Mouse (Mus musculus): ENCODE data around the gene Rgl1. TPM values are rescaled to one million over a fixed set of nuclear protein-coding genes. Genes with fewer than 3 reads are reported as not detected.

The Rgl1 gene
- total RNA-seq, 1 experiment: 1.3 TPM

- no peak for TF ChIP-seq CHD2 (IDR thresholded peaks at IDR 0.05; ENCODE audit: low read depth, low read length)
- TF ChIP-seq MAFK (IDR thresholded peaks at IDR 0.05; ENCODE audit: insufficient read depth, low read depth, low read length): no peak
- no peak for TF ChIP-seq ZNF384 (IDR thresholded peaks at IDR 0.05; ENCODE audit: low read depth, low read length)
- no peak for TF ChIP-seq ZC3H11A (IDR thresholded peaks at IDR 0.05; ENCODE audit: borderline replicate concordance, low read depth, low read length)
- TF ChIP-seq HCFC1 (IDR thresholded peaks at IDR 0.05; ENCODE audit: borderline replicate concordance, insufficient read depth, low read length): no peak
- no peak overlapping the region for H3K9ac ChIP-seq (ENCODE audit: insufficient read depth, low read depth, low read length, poor library complexity, severe bottlenecking)
- H3K9me3 ChIP-seq (ENCODE audit: control insufficient read depth, insufficient read depth, low read depth, low read length): no peaks in the 10 kb centered on the region
- H3K36me3 ChIP-seq (ENCODE audit: control insufficient read depth, insufficient read depth, low read length, poor library complexity, severe bottlenecking): no peaks in the 10 kb centered on the region
- H3K27ac ChIP-seq (ENCODE audit: insufficient read depth, low read depth, low read length, poor library complexity, severe bottlenecking): no peak overlapping the region
- H3K4me1 ChIP-seq (ENCODE audit: control insufficient read depth in 2 of 2, insufficient read depth in 2 of 2, low read length in 2 of 2, poor library complexity in 1 of 2): no peaks in the 10 kb centered on the region
- DNase-seq (ENCODE audit: low read depth, low spot score): no peak
- H3K4me3 ChIP-seq (ENCODE audit: insufficient read depth in 1 of 2, low read depth in 1 of 2, low read length in 2 of 2, poor library complexity in 1 of 2, severe bottlenecking in 1 of 2): no peak overlapping the region
- in situ Hi-C loops (cut with MboI; ENCODE audit: low sequenced_read_pairs in 2 of 2, unreplicated experiment in 2 of 2): loop anchor here in 1 of 2 experiments (25.0 kb wide), 1 partner anchor 190 kb away; no protein-coding TSS in a partner anchor
These were observed 38.4 kb downstream of the Rgl1 start for GRCm38 (mm10) chr1:152727604-152728236.

DNA sequence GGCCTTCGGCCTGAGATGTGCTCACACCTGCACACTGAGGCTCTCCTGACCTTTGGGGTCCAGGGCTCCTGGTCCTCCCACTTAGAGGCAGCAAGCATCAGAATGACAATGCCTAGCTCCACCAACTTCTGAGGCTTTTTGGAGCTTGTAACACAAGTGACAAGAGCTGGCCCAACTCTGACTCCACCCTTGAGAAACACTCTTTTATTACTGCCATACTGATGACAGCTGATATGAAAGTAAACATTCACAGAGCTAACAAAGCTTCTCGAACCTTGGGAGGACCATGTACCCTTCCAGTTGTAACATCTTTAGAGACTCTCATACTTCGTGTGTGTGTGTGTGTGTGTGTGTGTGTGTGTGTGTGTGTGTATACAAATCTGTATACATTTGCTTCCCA, 40.1 kb downstream of the Rgl1 start:
- H3K4me1 ChIP-seq (ENCODE audit: control insufficient read depth in 2 of 2, insufficient read depth in 2 of 2, low read length in 2 of 2, poor library complexity in 1 of 2): peaks cover 0 to 2% of the 10 kb centered on the region in 2 experiments; a peak in 1 of 4 replicates
- no peak overlapping the region for H3K4me3 ChIP-seq (ENCODE audit: insufficient read depth in 1 of 2, low read depth in 1 of 2, low read length in 2 of 2, poor library complexity in 1 of 2, severe bottlenecking in 1 of 2)
- TF ChIP-seq HCFC1 (IDR thresholded peaks at IDR 0.05; ENCODE audit: borderline replicate concordance, insufficient read depth, low read length) (no peak), CHD2 (IDR thresholded peaks at IDR 0.05; ENCODE audit: low read depth, low read length) (no peak)
- H3K9me3 ChIP-seq (ENCODE audit: control insufficient read depth, insufficient read depth, low read depth, low read length): no peaks in the 10 kb centered on the region
- DNase-seq (ENCODE audit: low read depth, low spot score): no peak
- no peak overlapping the region for H3K9ac ChIP-seq (ENCODE audit: insufficient read depth, low read depth, low read length, poor library complexity, severe bottlenecking)
- in situ Hi-C loops (cut with MboI; ENCODE audit: low sequenced_read_pairs in 2 of 2, unreplicated experiment in 2 of 2): loop anchor here in 1 of 2 experiments (25.0 kb wide), 1 partner anchor 189 kb away; no protein-coding TSS in a partner anchor
- no peak overlapping the region for H3K27ac ChIP-seq (ENCODE audit: insufficient read depth, low read depth, low read length, poor library complexity, severe bottlenecking)
- H3K36me3 ChIP-seq (ENCODE audit: control insufficient read depth, insufficient read depth, low read length, poor library complexity, severe bottlenecking): no peaks in the 10 kb centered on the region

DNA sequence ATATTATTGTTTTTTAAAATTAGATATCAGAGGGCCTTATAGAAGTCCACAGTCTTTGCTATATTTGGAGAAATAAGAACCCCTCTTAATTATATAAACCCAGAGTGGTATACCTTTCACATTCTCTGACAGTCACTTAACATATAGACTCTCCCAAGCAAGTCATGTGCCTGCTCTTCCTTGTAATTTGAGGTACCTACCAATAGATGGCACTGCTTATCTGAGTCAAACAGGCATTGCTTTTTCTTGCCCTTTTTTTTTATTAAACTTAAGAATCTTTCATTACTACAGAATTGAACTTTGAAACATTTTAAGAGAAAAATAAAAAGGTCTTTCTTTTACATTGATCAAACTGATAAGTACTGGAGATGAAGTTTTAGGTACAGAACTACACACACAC, 41.9 kb downstream of the Rgl1 start:
- no peaks in the 10 kb centered on the region for H3K9me3 ChIP-seq (ENCODE audit: control insufficient read depth, insufficient read depth, low read depth, low read length)
- no peak overlapping the region for H3K27ac ChIP-seq (ENCODE audit: insufficient read depth, low read depth, low read length, poor library complexity, severe bottlenecking)
- H3K36me3 ChIP-seq (ENCODE audit: control insufficient read depth, insufficient read depth, low read length, poor library complexity, severe bottlenecking): no peaks in the 10 kb centered on the region
- H3K9ac ChIP-seq (ENCODE audit: insufficient read depth, low read depth, low read length, poor library complexity, severe bottlenecking): no peak overlapping the region
- in situ Hi-C loops (cut with MboI; ENCODE audit: low sequenced_read_pairs in 2 of 2, unreplicated experiment in 2 of 2): no loop called here
- H3K4me1 ChIP-seq (ENCODE audit: control insufficient read depth in 2 of 2, insufficient read depth in 2 of 2, low read length in 2 of 2, poor library complexity in 1 of 2): peaks cover 0 to 4% of the 10 kb centered on the region in 2 experiments; a peak in 1 of 4 replicates
- DNase-seq (ENCODE audit: low read depth, low spot score): no peak
- no peak for TF ChIP-seq ZC3H11A (IDR thresholded peaks at IDR 0.05; ENCODE audit: borderline replicate concordance, low read depth, low read length)
- TF ChIP-seq HCFC1 (IDR thresholded peaks at IDR 0.05; ENCODE audit: borderline replicate concordance, insufficient read depth, low read length): no peak
- TF ChIP-seq CHD2 (IDR thresholded peaks at IDR 0.05; ENCODE audit: low read depth, low read length): no peak
- peak; percentile 92 for TF ChIP-seq ZNF384 (IDR thresholded peaks at IDR 0.05; ENCODE audit: low read depth, low read length)
- H3K4me3 ChIP-seq (ENCODE audit: insufficient read depth in 1 of 2, low read depth in 1 of 2, low read length in 2 of 2, poor library complexity in 1 of 2, severe bottlenecking in 1 of 2): no peak overlapping the region

DNA sequence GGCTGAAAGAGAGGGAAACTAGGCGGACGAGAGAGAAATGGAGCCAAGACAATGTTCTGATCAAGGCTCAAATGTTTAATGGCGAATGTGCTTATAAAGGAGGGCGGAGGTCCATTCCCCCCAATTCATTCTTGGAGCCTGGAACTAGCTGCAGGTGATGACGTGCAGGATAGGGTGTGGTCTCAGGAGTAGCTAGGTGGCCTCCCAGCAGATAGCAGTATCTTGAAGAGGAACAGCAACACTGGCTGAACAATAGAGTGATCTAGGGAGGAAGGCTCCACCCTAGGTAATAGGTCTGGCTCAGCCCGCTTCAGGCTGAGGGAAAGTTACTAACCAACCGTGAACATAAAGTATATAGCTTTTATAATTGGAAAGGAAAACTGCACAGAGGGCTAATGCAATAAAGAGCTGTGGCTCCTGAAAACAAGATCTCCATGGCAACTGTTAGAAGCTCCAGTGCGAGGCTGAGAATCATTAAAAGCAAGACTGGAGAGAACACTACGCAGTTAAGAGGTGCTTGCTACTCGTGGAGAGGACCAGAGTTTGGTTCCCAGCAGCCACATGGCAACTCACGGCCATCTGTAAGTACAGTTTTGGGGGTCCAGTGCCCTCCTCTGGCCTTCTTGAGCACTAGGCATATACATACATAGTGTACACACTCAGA, 44.5 kb downstream of the Rgl1 start:
- H3K27ac ChIP-seq (ENCODE audit: insufficient read depth, low read depth, low read length, poor library complexity, severe bottlenecking): no peak overlapping the region
- in situ Hi-C loops (cut with MboI; ENCODE audit: low sequenced_read_pairs in 2 of 2, unreplicated experiment in 2 of 2): no loop called here

More for the DNA sequence above, 44.5 kb downstream of the Rgl1 start:
- peaks cover 2 to 4% of the 10 kb centered on the region in 2 experiments; a peak in 2 of 4 replicates for H3K4me1 ChIP-seq (ENCODE audit: control insufficient read depth in 2 of 2, insufficient read depth in 2 of 2, low read length in 2 of 2, poor library complexity in 1 of 2)
- H3K9ac ChIP-seq (ENCODE audit: insufficient read depth, low read depth, low read length, poor library complexity, severe bottlenecking): no peak overlapping the region; the same call in 1 of the 2 replicates
- no peaks in the 10 kb centered on the region for H3K36me3 ChIP-seq (ENCODE audit: control insufficient read depth, insufficient read depth, low read length, poor library complexity, severe bottlenecking)
- H3K9me3 ChIP-seq (ENCODE audit: control insufficient read depth, insufficient read depth, low read depth, low read length): no peaks in the 10 kb centered on the region
- H3K4me3 ChIP-seq (ENCODE audit: insufficient read depth in 1 of 2, low read depth in 1 of 2, low read length in 2 of 2, poor library complexity in 1 of 2, severe bottlenecking in 1 of 2): no peak overlapping the region
- DNase-seq (ENCODE audit: low read depth, low spot score): peak; percentile 37
- TF ChIP-seq ZNF384 (IDR thresholded peaks at IDR 0.05; ENCODE audit: low read depth, low read length) (no peak), ZC3H11A (IDR thresholded peaks at IDR 0.05; ENCODE audit: borderline replicate concordance, low read depth, low read length) (no peak), MAFK (IDR thresholded peaks at IDR 0.05; ENCODE audit: insufficient read depth, low read depth, low read length) (no peak), HCFC1 (IDR thresholded peaks at IDR 0.05; ENCODE audit: borderline replicate concordance, insufficient read depth, low read length) (no peak), CHD2 (IDR thresholded peaks at IDR 0.05; ENCODE audit: low read depth, low read length) (no peak)

All from ES-E14 (cell line).